Mouse (Mus musculus) heart, postnatal 0 days (tissue): ENCODE measurements around the gene Nrros. TPM values are rescaled to one million over a fixed set of nuclear protein-coding genes. Genes with fewer than 3 reads are reported as not detected.

Source experiments
- ATAC-seq: fragments of 200-750 bp; cut with Nextera tagmentation; 2 replicates; pipeline ENCODE4 v1.8.0; 2017; ENCODE audit warnings: low read depth, moderate number of reproducible peaks, moderate library complexity; ENCODE audit not compliant: insufficient read depth
- DNase-seq: peaks from one replicate; pipeline ENCODE4 v3.0.0-alpha.2; 2016; ENCODE audit warnings: low spot score
- H3K27ac ChIP-seq: fragments of 300-500 bp; sonication (generic); 2 replicates; pipeline ENCODE4 v1.5.1; 2014; ENCODE audit warnings: low read depth, mild to moderate bottlenecking
- H3K27me3 ChIP-seq: fragments of 300-500 bp; sonication (generic); 2 replicates; pipeline ENCODE4 v1.6.1; 2014; ENCODE audit warnings: low read length, mixed read lengths; ENCODE audit not compliant: control insufficient read depth, insufficient read depth
- H3K36me3 ChIP-seq: fragments of 300-500 bp; sonication (generic); replicated peaks from 2 replicates; pipeline ENCODE4 v1.6.1; 2014; ENCODE audit warnings: low read length, mixed read lengths; ENCODE audit not compliant: control insufficient read depth, insufficient read depth
- H3K4me1 ChIP-seq: fragments of 300-500 bp; sonication (generic); 2 replicates; pipeline ENCODE4 v1.6.1; 2014; ENCODE audit warnings: antibody characterized with exemption; ENCODE audit not compliant: control insufficient read depth, insufficient read depth
- H3K4me2 ChIP-seq: fragments of 300-500 bp; sonication (generic); 2 replicates; pipeline ENCODE4 v1.6.1; 2014; ENCODE audit warnings: low read depth, mild to moderate bottlenecking, low read length, moderate library complexity
- H3K4me3 ChIP-seq: fragments of 300-500 bp; sonication (generic); 2 replicates; pipeline ENCODE4 v1.5.1; 2014; ENCODE audit warnings: low read depth, low read length
- H3K9ac ChIP-seq: fragments of 300-500 bp; sonication (generic); replicated peaks from 2 replicates; pipeline ENCODE4 v1.6.1; 2014; ENCODE audit warnings: low read depth, low read length, mixed read lengths
- H3K9me3 ChIP-seq: fragments of 300-500 bp; sonication (generic); replicated peaks from 2 replicates; pipeline ENCODE4 v1.6.1; 2016; ENCODE audit warnings: low read length; ENCODE audit not compliant: control insufficient read depth
- CTCF ChIP-seq: IDR thresholded peaks from 2 replicates; pipeline ENCODE4 v1.5.1; 2016; ENCODE audit warnings: antibody characterized with exemption, control low read depth, low read depth
- EP300 ChIP-seq: IDR thresholded peaks from 2 replicates; pipeline ENCODE4 v1.6.1; 2016; ENCODE audit warnings: antibody characterized with exemption, low read depth
- WGBS: fragments of 180-500 bp; shearing (Covaris S2); extraction: QIAGEN DNeasy Blood & Tissue Kit; methylation state at CpG from one replicate; pipeline ENCODE4 v1.1.7; 2014; 5-methylcytosine and 5-hydroxymethylcytosine counted together
- polyA plus RNA-seq: library from polyadenylated mRNA; unstranded; fragments of >200 nt; fragmentation: Nextera tagmentation; extraction: Ambion mirVana; gene quantifications from 2 replicates; pipeline ENCODE4 v1.2.1, GENCODE M21; 2015
- total RNA-seq: library from RNA; depleted of rRNA; stranded (reverse); fragments of >200 nt; gene quantifications from 2 replicates; pipeline ENCODE4 v1.2.3, GENCODE M21; 2014; ENCODE audit warnings: low replicate concordance; rRNA removed

Gene Nrros
- total RNA-seq (13.4 and 16.6 TPM in 2 replicates), polyA plus RNA-seq (6.1 and 6.8 TPM in 2 replicates)

DNA sequence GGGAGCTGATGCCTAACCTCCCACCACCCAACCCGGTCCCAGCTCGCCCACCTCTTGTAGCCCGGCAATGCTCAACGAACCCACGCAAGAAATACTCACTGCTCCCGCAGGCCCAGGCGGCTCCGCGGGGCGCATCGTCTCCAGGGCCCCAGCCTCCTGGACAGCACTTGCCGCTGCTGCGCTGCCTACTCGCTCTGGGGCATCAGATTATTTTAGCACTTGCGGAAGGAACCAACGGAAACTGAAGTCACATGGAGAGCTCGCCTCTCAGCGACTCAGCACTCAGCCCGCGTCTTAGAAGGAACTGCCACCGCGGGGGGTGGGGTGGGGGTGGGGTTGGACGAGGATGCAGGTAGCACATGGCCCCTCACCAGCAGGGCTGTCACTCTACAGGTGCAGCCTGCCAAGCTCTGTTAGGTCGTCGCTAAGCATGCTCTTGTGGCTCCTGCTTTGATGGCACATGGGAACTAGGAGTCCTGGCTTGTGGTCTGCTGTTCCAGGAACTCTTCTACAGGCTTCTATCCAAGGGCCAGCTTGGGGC, at the start of gene Nrros:
Gene Nrros (minus strand): TSS at position 314 of the 541 bp plus-strand sequence.
- H3K27me3 ChIP-seq = no peaks in the 10 kb centered on the region
- peak within 1 kb of the TSS; percentile 56 for H3K4me3 ChIP-seq
- H3K9me3 ChIP-seq = no peaks in the 10 kb centered on the region
- peak within 1 kb of the TSS; percentile 68 for H3K4me2 ChIP-seq
- TF ChIP-seq EP300 (no peak), CTCF (no peak)
- peak within 1 kb of the TSS; percentile 49 for H3K27ac ChIP-seq
- ATAC-seq (peak; percentile 49), DNase-seq (peak; percentile 49)
- no peaks in the 10 kb centered on the region for H3K36me3 ChIP-seq
- 2% methylated on average over 25 of the region's 25 CpGs for WGBS
- H3K9ac ChIP-seq = peak within 1 kb of the TSS; percentile 60
- H3K4me1 ChIP-seq = peaks cover 18% of the 10 kb centered on the region

- Histone ChIP-seq H3K9me3 (no peaks in the 10 kb centered on the region; the same call in 1 of the 2 replicates), H3K27ac (peak overlapping the region; percentile 25; the same call in 1 of the 2 replicates)
- TF ChIP-seq CTCF (no peak), EP300 (no peak)
Measured at GRCm38 (mm10) chr16:32214804-32215576, 49.6 kb upstream of the Nrros start.

GRCm38 (mm10) chr16:32214156-32214555, 48.8 kb upstream of the Nrros start:
- H3K9me3 ChIP-seq = peaks cover 4% of the 10 kb centered on the region
- no peak for ATAC-seq
- H3K4me3 ChIP-seq = no peak overlapping the region
- 0 out of 2 replicates have a peak overlapping the region, but pooled peaks have one; percentile 15 for H3K4me2 ChIP-seq
- DNase-seq = no peak
- H3K27ac ChIP-seq = no peak overlapping the region
- H3K36me3 ChIP-seq = no peaks in the 10 kb centered on the region
- TF ChIP-seq EP300 (no peak), CTCF (no peak)
- H3K4me1 ChIP-seq = peaks cover 15% of the 10 kb centered on the region; the same call in 1 of the 2 replicates
- no peak overlapping the region for H3K9ac ChIP-seq
- H3K27me3 ChIP-seq = no peaks in the 10 kb centered on the region

More at GRCm38 (mm10) chr16:32214804-32215576, 49.6 kb upstream of the Nrros start:
- Histone ChIP-seq H3K4me3 (peak overlapping the region; percentile 31), H3K4me2 (peak overlapping the region; percentile 50), H3K4me1 (peaks cover 15% of the 10 kb centered on the region; the same call in 1 of the 2 replicates), H3K36me3 (no peaks in the 10 kb centered on the region), H3K27me3 (no peaks in the 10 kb centered on the region), H3K9ac (peak overlapping the region; percentile 10; the same call in 1 of the 2 replicates)
- ATAC-seq (no peak), DNase-seq (no peak)
- WGBS = 56% methylated on average over 17 of the region's 17 CpGs

GRCm38 (mm10) chr16:32204902-32205301, 39.5 kb upstream of the Nrros start:
- Histone ChIP-seq H3K9ac (no peak overlapping the region), H3K4me3 (no peak overlapping the region), H3K27me3 (no peaks in the 10 kb centered on the region), H3K9me3 (peaks cover 9% of the 10 kb centered on the region; the same call in 1 of the 2 replicates), H3K4me2 (no peak overlapping the region), H3K4me1 (no peaks in the 10 kb centered on the region), H3K27ac (no peak overlapping the region), H3K36me3 (no peaks in the 10 kb centered on the region)
- WGBS = 40% methylated on average over 3 of the region's 3 CpGs
- DNase-seq = peak; percentile 19
- 0 out of 2 replicates have a peak, but pooled peaks have one; percentile 41 for ATAC-seq
- no peak for TF ChIP-seq EP300
- peak; percentile 65 for TF ChIP-seq CTCF

- no peak overlapping the region for H3K27ac ChIP-seq
- 65% methylated on average over 6 of the region's 6 CpGs for WGBS
Measured at GRCm38 (mm10) chr16:32202681-32203080, 37.3 kb upstream of the Nrros start.

More at GRCm38 (mm10) chr16:32202681-32203080, 37.3 kb upstream of the Nrros start:
- Histone ChIP-seq H3K36me3 (no peaks in the 10 kb centered on the region), H3K4me2 (no peak overlapping the region), H3K27me3 (no peaks in the 10 kb centered on the region), H3K4me1 (no peaks in the 10 kb centered on the region), H3K9me3 (no peaks in the 10 kb centered on the region), H3K4me3 (no peak overlapping the region), H3K9ac (no peak overlapping the region)
- no peak for DNase-seq
- no peak for ATAC-seq
- TF ChIP-seq CTCF (peak; percentile 36), EP300 (no peak)
